Mouse (Mus musculus) megakaryocyte, embryonic 14.5 days (primary cell): ENCODE results near the gene Olfr1457. TPM values are rescaled to one million over a fixed set of nuclear protein-coding genes. Genes with fewer than 3 reads are reported as not detected.

Source experiments
- H3K27me3 ChIP-seq: replicated peaks from 2 replicates; pipeline ENCODE3; 2012; ENCODE audit warnings: inconsistent platforms
- H3K36me3 ChIP-seq: replicated peaks from 2 replicates; pipeline ENCODE3; 2012; ENCODE audit warnings: low read length, inconsistent platforms, mixed read lengths
- H3K4me1 ChIP-seq: 2 replicates; pipeline ENCODE4 v1.6.1; 2012; ENCODE audit warnings: inconsistent platforms
- H3K4me3 ChIP-seq: replicated peaks from 2 replicates; pipeline ENCODE3; 2012; ENCODE audit warnings: moderate library complexity, mild to moderate bottlenecking, inconsistent platforms
- H3K9me3 ChIP-seq: 2 replicates; pipeline ENCODE4 v1.6.1; 2012; ENCODE audit warnings: inconsistent platforms
- FLI1 ChIP-seq: IDR thresholded peaks from 2 replicates; pipeline ENCODE4 v1.6.1; 2012; ENCODE audit warnings: low read length, inconsistent platforms, mixed read lengths
- GATA1 ChIP-seq: IDR thresholded peaks from 3 replicates; pipeline ENCODE4 v1.6.1; 2012; ENCODE audit warnings: mixed read lengths, low read length, inconsistent platforms, borderline replicate concordance
- polyA plus RNA-seq: library from polyadenylated mRNA; stranded (reverse); fragments of >175 nt; gene quantifications from 2 replicates; pipeline ENCODE4 v1.2.3, GENCODE M21; 2012; ENCODE audit warnings: low replicate concordance; ENCODE audit not compliant: insufficient read depth

The Olfr1457 gene
- not detected in 2 replicates for polyA plus RNA-seq

DNA sequence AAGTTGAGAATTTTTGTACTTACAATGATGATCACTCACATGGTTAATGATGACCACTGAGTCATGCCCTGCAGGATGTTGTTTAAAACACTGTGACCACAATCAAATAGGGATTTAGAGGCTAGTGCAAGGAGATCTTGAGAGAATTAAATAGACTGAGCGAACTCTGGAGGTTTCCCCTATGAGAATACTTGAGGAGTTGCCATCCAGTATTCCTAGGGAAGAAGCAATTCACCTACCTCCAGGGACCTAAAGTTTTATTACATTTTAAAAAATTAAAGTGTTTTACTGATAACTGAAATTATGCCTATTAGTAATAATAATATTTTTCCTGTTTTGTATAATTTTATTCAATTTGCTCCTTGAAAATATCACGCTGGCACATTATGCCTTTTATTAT is at the start of gene Olfr1457:
Gene Olfr1457 (minus strand): TSS at position 101 of the 400 bp plus-strand sequence.
- Histone ChIP-seq H3K4me3 (no peak within 1 kb of the TSS), H3K27me3 (no peaks in the 10 kb centered on the region), H3K9me3 (no peaks in the 10 kb centered on the region), H3K36me3 (no peaks in the 10 kb centered on the region), H3K4me1 (no peaks in the 10 kb centered on the region)
- TF ChIP-seq GATA1 (no peak), FLI1 (no peak)

- TF ChIP-seq FLI1, result no peak
- no peak for TF ChIP-seq GATA1
- no peak within 1 kb of the TSS for H3K4me3 ChIP-seq
- no peaks in the 10 kb centered on the region for H3K36me3 ChIP-seq
- H3K9me3 ChIP-seq, result peaks cover 5% of the 10 kb centered on the region; the same call in 1 of the 2 replicates
- no peaks in the 10 kb centered on the region for H3K27me3 ChIP-seq
- no peaks in the 10 kb centered on the region for H3K4me1 ChIP-seq
Observed at GRCm38 (mm10) chr19:13106675-13107074, 9.0 kb upstream of the Olfr1457 start, which contains the start of gene Olfr1458. TSS of gene Olfr1458 (minus strand) at chr19:13106775.

GRCm38 (mm10) chr19:13093908-13094307 is 3.8 kb downstream of the Olfr1457 start:
- TF ChIP-seq GATA1 (no peak), FLI1 (no peak)
- Histone ChIP-seq H3K4me1 (no peaks in the 10 kb centered on the region), H3K9me3 (peaks cover 3% of the 10 kb centered on the region; the same call in 1 of the 2 replicates), H3K36me3 (no peaks in the 10 kb centered on the region), H3K27me3 (no peaks in the 10 kb centered on the region), H3K4me3 (no peak overlapping the region)

GRCm38 (mm10) chr19:13060310-13060709 is 37.4 kb downstream of the Olfr1457 start, which contains the start of gene Olfr1454:
TSS of gene Olfr1454 (plus strand) at chr19:13060610.
- no peaks in the 10 kb centered on the region for H3K27me3 ChIP-seq
- H3K9me3 ChIP-seq, result peaks cover under 1% of the 10 kb centered on the region; the same call in 1 of the 2 replicates
- TF ChIP-seq FLI1, result no peak
- H3K4me1 ChIP-seq, result no peaks in the 10 kb centered on the region
- no peaks in the 10 kb centered on the region for H3K36me3 ChIP-seq
- H3K4me3 ChIP-seq, result no peak within 1 kb of the TSS

Other genes with a start within 250 kb of the Olfr1457 start
- gene Olfr1444, start 240.6 kb downstream of the Olfr1457 start, polyA plus RNA-seq, result not detected in 2 replicates
- gene Olfr1445, start 214.0 kb downstream of the Olfr1457 start, polyA plus RNA-seq, result not detected in 2 replicates
- not detected in 2 replicates for gene Olfr1446, start 204.4 kb downstream of the Olfr1457 start, polyA plus RNA-seq
- gene Olfr1447, start 194.1 kb downstream of the Olfr1457 start, polyA plus RNA-seq, result not detected in 2 replicates
- not detected in 2 replicates for gene Olfr1448, start 173.5 kb downstream of the Olfr1457 start, polyA plus RNA-seq
- not detected in 2 replicates for gene Olfr1449, start 167.1 kb downstream of the Olfr1457 start, polyA plus RNA-seq
- gene Olfr1450, start 147.6 kb downstream of the Olfr1457 start, polyA plus RNA-seq, result not detected in 2 replicates
- gene Olfr1451, start 102.9 kb downstream of the Olfr1457 start, polyA plus RNA-seq, result not detected in 2 replicates
- gene Olfr1453, start 69.6 kb downstream of the Olfr1457 start, polyA plus RNA-seq, result not detected in 2 replicates
- not detected in 2 replicates for gene Olfr1454, start 37.3 kb downstream of the Olfr1457 start, polyA plus RNA-seq
- gene Olfr1458, start 8.9 kb upstream of the Olfr1457 start, polyA plus RNA-seq, result not detected in 2 replicates
- 0.06 TPM in 1 of 2 replicates, not detected in the other for gene Olfr1459, start 51.7 kb upstream of the Olfr1457 start, polyA plus RNA-seq
- not detected in 2 replicates for gene Olfr1461, start 65.1 kb upstream of the Olfr1457 start, polyA plus RNA-seq
- not detected in 2 replicates for gene Olfr1462, start 87.8 kb upstream of the Olfr1457 start, polyA plus RNA-seq
- not detected in 2 replicates for gene Olfr1463, start 133.4 kb upstream of the Olfr1457 start, polyA plus RNA-seq
- gene Olfr1465, start 217.7 kb upstream of the Olfr1457 start, polyA plus RNA-seq, result not detected in 2 replicates
- not detected in 2 replicates for gene Olfr1466, start 241.0 kb upstream of the Olfr1457 start, polyA plus RNA-seq